ENCODE assay signal across 15 mouse cellular contexts in the genomic region with DNA sequence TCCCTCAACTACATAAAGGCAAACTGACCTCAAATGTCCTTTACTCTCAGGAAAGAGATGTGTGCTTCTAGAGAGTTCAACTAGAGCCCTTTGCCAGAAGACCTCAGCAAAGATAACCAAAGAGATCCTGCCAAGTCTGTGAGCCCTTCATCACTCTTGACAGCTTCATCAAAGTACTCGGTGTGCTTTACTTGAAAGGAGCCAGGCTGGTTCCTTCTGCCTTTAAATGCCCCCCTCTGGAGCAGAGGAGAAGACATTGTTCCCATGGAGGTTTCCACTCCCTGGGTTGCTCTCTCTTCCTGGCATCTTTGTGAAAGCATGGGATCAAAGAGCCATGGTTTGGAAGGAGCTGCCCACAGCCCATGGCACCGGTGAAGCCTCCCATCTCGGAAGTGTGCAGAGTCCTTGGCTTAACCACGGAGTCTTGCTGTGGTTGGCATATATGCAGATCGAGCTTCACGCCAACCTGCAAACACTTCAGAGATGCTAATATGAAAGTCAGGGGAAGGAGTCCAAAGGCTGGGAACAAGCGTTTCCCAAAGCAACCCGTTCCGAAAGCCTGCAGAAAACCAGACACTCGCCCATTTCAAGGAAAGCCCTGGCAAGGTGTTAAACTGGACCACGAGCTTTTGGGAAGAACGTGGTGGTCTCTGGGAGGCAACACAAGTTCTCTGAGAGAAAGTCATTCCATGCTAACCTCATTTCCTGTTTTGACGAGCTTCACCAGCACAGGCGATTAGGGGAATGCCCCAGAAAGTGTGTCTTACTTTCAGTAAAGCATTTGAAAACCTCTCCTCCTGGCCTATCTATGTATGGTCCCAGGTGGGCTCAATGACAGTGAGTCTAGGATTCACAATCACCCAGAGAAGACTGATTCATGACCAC.
DNase-seq lines count a peak whose midpoint lies in the region; ATAC-seq lines count a peak whose summit lies in the region.
"Had no signal": no experiment of that assay in that cellular context is flagged by ENCODE, and none has a peak within 500 bp of the region (broad histone marks: within the 10 kb centered on the region; RNA-seq: fewer than 3 reads in every experiment).

No protein-coding gene starts in this region.

- H3K4me2 ChIP-seq in liver, embryonic 11.5 days: no peak overlapping the region
- H3K4me2 ChIP-seq: embryonic facial prominence, embryonic 12.5 days; forebrain, embryonic 12.5 days; heart, embryonic 13.5 days; hindbrain, embryonic 14.5 days; limb, embryonic 12.5 days; midbrain, embryonic 12.5 days had no signal

- H3K9me3 ChIP-seq in liver, embryonic 11.5 days (ENCODE audit: control insufficient read depth, low read length): no peaks in the 10 kb centered on the region
- H3K9me3 ChIP-seq: embryonic facial prominence, embryonic 12.5 days; forebrain, embryonic 12.5 days; heart, embryonic 13.5 days; midbrain, embryonic 12.5 days had no signal

- DNase-seq in adrenal gland, adult (ENCODE audit: inconsistent age in 2 of 2, low spot score in 1 of 2): peak; percentile 64 to 77
- no peak for DNase-seq in adrenal gland, postnatal 10 days
- peak; percentile 42 for DNase-seq in lung, postnatal 36 days
- DNase-seq in lung, postnatal 4 days: no peak
- no peak for DNase-seq in layer of hippocampus, postnatal 10 days (ENCODE audit: low spot score in 2 of 2)
- DNase-seq in liver, embryonic 11.5 days (ENCODE audit: low spot score): no peak
- DNase-seq: gastrocnemius, postnatal 10 days had no signal

- no peaks in the 10 kb centered on the region for H3K36me3 ChIP-seq in liver, embryonic 11.5 days (ENCODE audit: control insufficient read depth, insufficient read depth, low read length)
- H3K36me3 ChIP-seq: embryonic facial prominence, embryonic 12.5 days; forebrain, embryonic 12.5 days; heart, embryonic 13.5 days; limb, embryonic 12.5 days; midbrain, embryonic 12.5 days had no signal

- ATAC-seq in activated CD4-positive, CD25-positive, alpha-beta regulatory T cell, adult 4 months: peak; percentile 78
- peak; percentile 82 for ATAC-seq in inflammation-experienced regulatory T-cells, adult 6 months
- ATAC-seq in liver, embryonic 11.5 days (replicated peaks; ENCODE audit: low FRiP score): no peak

- H3K4me1 ChIP-seq in liver, embryonic 11.5 days (replicated peaks; ENCODE audit: control insufficient read depth, insufficient read depth, low read length): peaks cover 8% of the 10 kb centered on the region
- H3K4me1 ChIP-seq: forebrain, embryonic 12.5 days; midbrain, embryonic 12.5 days had no signal

- no peak overlapping the region for H3K27ac ChIP-seq in liver, embryonic 11.5 days (ENCODE audit: low read depth, low read length)
- H3K27ac ChIP-seq: embryonic facial prominence, embryonic 12.5 days; forebrain, embryonic 12.5 days; heart, embryonic 13.5 days; hindbrain, embryonic 14.5 days; limb, embryonic 12.5 days; midbrain, embryonic 12.5 days had no signal

- H3K27me3 ChIP-seq in liver, embryonic 11.5 days (replicated peaks; ENCODE audit: control insufficient read depth, insufficient read depth, low read length): no peaks in the 10 kb centered on the region
- H3K27me3 ChIP-seq: embryonic facial prominence, embryonic 12.5 days; forebrain, embryonic 12.5 days; heart, embryonic 13.5 days; limb, embryonic 12.5 days; midbrain, embryonic 12.5 days had no signal

- no peak overlapping the region for H3K4me3 ChIP-seq in liver, embryonic 11.5 days (ENCODE audit: low read depth, low read length)
- H3K4me3 ChIP-seq: embryonic facial prominence, embryonic 12.5 days; forebrain, embryonic 12.5 days; heart, embryonic 13.5 days; limb, embryonic 12.5 days; midbrain, embryonic 12.5 days had no signal

- 75% methylated on average over 14 of the region's 14 CpGs for WGBS in liver, embryonic 11.5 days

- no peak overlapping the region for H3K9ac ChIP-seq in liver, embryonic 11.5 days (ENCODE audit: low read depth, low read length)
- H3K9ac ChIP-seq: embryonic facial prominence, embryonic 12.5 days; forebrain, embryonic 12.5 days; heart, embryonic 13.5 days; hindbrain, embryonic 14.5 days; limb, embryonic 12.5 days; midbrain, embryonic 12.5 days had no signal

Comparison
In these comparisons a context has a peak if more than half of its experiments do, and no peak if none do; other contexts are left out.
1. DNase-seq: peak in adrenal gland, adult (2 of 2) and lung, postnatal 36 days (single experiment); none in adrenal gland, postnatal 10 days (single experiment), lung, postnatal 4 days (0 of 2), layer of hippocampus, postnatal 10 days (0 of 2) and liver, embryonic 11.5 days (single experiment).